Mouse (Mus musculus) ES-E14 (cell line): ENCODE results near the gene Prkd3.

Experiments used
- CHD2 ChIP-seq: IDR thresholded peaks from 2 replicates; pipeline ENCODE4 v1.6.1; 2014; ENCODE audit warnings: mild to moderate bottlenecking, low read depth, low read length, inconsistent platforms
- HCFC1 ChIP-seq: IDR thresholded peaks from 2 replicates; pipeline ENCODE4 v1.6.1; 2012; ENCODE audit warnings: low read length, inconsistent platforms, borderline replicate concordance; ENCODE audit not compliant: insufficient read depth
- ZC3H11A ChIP-seq: IDR thresholded peaks from 2 replicates; pipeline ENCODE4 v1.6.1; 2012; ENCODE audit warnings: low read depth, mild to moderate bottlenecking, inconsistent platforms, low read length, borderline replicate concordance
- ZNF384 ChIP-seq: IDR thresholded peaks from 2 replicates; pipeline ENCODE4 v1.6.1; 2012; ENCODE audit warnings: low read depth, low read length, inconsistent platforms

DNA sequence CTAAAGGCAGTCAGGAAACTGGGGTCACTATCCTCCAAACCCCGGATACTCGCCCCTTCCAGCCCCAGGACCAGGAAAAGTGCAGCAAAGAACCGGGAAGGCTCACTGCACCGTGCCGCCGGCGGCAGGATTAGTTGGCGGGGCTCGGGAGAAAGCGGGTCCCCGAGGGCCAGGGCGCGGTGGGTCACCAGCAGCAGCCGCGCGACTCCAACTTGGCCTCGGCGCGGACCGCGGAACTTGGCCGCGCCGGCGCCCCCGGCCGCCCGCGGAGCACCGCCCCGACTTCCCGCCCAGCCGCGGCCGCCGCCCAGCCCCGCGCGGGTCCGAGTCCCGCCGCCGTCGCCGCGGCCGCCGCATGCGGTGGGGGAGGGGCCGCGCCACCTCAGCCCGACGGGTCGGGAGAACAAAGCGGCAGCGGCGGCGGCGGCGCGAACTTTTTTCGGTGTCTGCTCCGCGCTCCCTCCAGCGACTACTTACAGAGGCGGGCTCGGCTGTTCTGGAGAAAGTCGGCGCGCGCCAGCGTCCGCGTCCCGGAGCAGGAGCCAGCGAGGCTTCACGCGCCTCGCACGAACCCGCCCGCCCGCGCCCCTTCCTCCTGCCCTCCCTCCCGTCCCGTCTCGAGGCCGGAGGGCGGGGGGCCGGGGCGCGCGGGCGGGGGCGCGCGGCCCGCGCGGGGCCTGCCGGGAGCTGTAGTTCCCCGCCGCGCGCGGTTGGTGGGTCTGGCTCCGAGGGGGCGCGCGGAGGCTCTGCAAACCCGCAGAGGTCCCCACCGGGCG is at the start of gene Prkd3:
- TF ChIP-seq HCFC1: peak; percentile 80
- no peak for TF ChIP-seq ZC3H11A
- no peak for TF ChIP-seq ZNF384
- no peak for TF ChIP-seq CHD2
